Mouse (Mus musculus) left cerebral cortex, postnatal 25 days (tissue): ENCODE data around the gene Hyou1. TPM values are rescaled to one million over a fixed set of nuclear protein-coding genes. Genes with fewer than 3 reads are reported as not detected.

Experiments
- DNase-seq, 2 experiments: peaks; one replicate each; pipeline ENCODE4 v3.0.0; 2022; ENCODE audit warnings: low spot score in 2 of 2, mixed read lengths in 1 of 2
- intact Hi-C: fragments of 180-260 bp; cut with DNase I; formaldehyde crosslinking; loops from one replicate; pipeline ENCODE4 v1.15.1; 2025
- microRNA-seq, 2 experiments: library from miRNA; unstranded; fragments of <30 nt; microRNA quantifications; one replicate each; pipeline ENCODE4 v1.2.0; 2022
- total RNA-seq, 2 experiments: library from RNA; stranded (reverse); gene quantifications; 2 replicates each; pipeline ENCODE4 v1.2.3; 2021

The Hyou1 gene
- total RNA-seq, 2 experiments from 2014 or later = 142 to 144 TPM

- DNase-seq = no peak
- intact Hi-C loops = no loop called here
These were observed 53.4 kb downstream of the Hyou1 start for GRCm38 (mm10) chr9:44432577-44433185.

GRCm38 (mm10) chr9:44435747-44436146 lies 56.5 kb downstream of the Hyou1 start:
- no peak for DNase-seq
- intact Hi-C loops = no loop called here

GRCm38 (mm10) chr9:44440961-44441360 lies 61.7 kb downstream of the Hyou1 start, which contains the start of gene Foxr1:
Gene Foxr1, minus strand, starts transcription at chr9:44441136.
- intact Hi-C loops = no loop called here
- DNase-seq = no peak

Small RNAs within 50 kb of the gene (microRNA-seq; reads per million reads assigned to microRNA genes)
- gene Gm44335 (0 reads per million in 2 experiments), gene Mir7085 (1.3 to 1.7 reads per million in 2 experiments)

Other genes starting within 250 kb of the Hyou1 start
- gene Mcam, start 245.0 kb upstream of the Hyou1 start, total RNA-seq = 10 to 100 TPM; 13.2 to 14.8 TPM
- 10 to 100 TPM; 53.4 to 54.2 TPM for gene Cbl, start 145.4 kb upstream of the Hyou1 start, total RNA-seq
- gene Ccdc153, start 138.8 kb upstream of the Hyou1 start, total RNA-seq = 1 to 10 TPM; 1.3 to 2.0 TPM
- gene Pdzd3, start 128.0 kb upstream of the Hyou1 start, total RNA-seq = under 1 TPM; 0.53 to 0.73 TPM
- 10 to 100 TPM; 11.6 to 14.0 TPM for gene Nlrx1, start 110.9 kb upstream of the Hyou1 start, total RNA-seq
- 10 to 100 TPM; 60.5 to 61.6 TPM for gene Abcg4, start 90.9 kb upstream of the Hyou1 start, total RNA-seq
- 10 to 100 TPM; 28.4 to 28.6 TPM for gene Hinfp, start 73.8 kb upstream of the Hyou1 start, total RNA-seq
- 100 to 1,000 TPM; 207 to 225 TPM for gene C2cd2l, start 59.2 kb upstream of the Hyou1 start, total RNA-seq
- gene Dpagt1, start 53.5 kb upstream of the Hyou1 start, total RNA-seq = 10 to 100 TPM; 12.5 to 13.8 TPM
- 10 to 100 TPM; 56.6 to 56.8 TPM for gene H2afx, start 44.8 kb upstream of the Hyou1 start, total RNA-seq
- gene Hmbs, start 35.3 kb upstream of the Hyou1 start, total RNA-seq = 10 to 100 TPM; 14.8 to 22.0 TPM
- gene Vps11, start 17.8 kb upstream of the Hyou1 start, total RNA-seq = 10 to 100 TPM; 47.3 to 47.4 TPM
- gene Slc37a4, start 17.4 kb downstream of the Hyou1 start, total RNA-seq = 10 to 100 TPM; 27.3 to 29.1 TPM
- 100 to 1,000 TPM; 615 to 632 TPM for gene Rps25, start 27.6 kb downstream of the Hyou1 start, total RNA-seq
- 10 to 100 TPM; 67.6 to 68.8 TPM for gene Trappc4, start 28.1 kb downstream of the Hyou1 start, total RNA-seq
- gene Ccdc84, start 39.1 kb downstream of the Hyou1 start, total RNA-seq = 10 to 100 TPM; 14.6 to 15.8 TPM
- not detected for gene Foxr1, start 61.6 kb downstream of the Hyou1 start, total RNA-seq
- not detected for gene Upk2, start 75.5 kb downstream of the Hyou1 start, total RNA-seq
- 10 to 100 TPM; 60.3 to 60.9 TPM for gene Bcl9l, start 103.3 kb downstream of the Hyou1 start, total RNA-seq
- not detected for gene Cxcr5, start 182.4 kb downstream of the Hyou1 start, total RNA-seq
- 100 to 1,000 TPM; 131 to 134 TPM for gene Ddx6, start 225.4 kb downstream of the Hyou1 start, total RNA-seq